Mouse (Mus musculus) CH12.LX (cell line): ENCODE measurements at regions not wholly inside any gene's neighbourhood (a gene's known extent, or its start where the extent isn't known, plus 50 kb on each side); places are given as distances from the start of the nearest gene placed in this dataset.

Source experiments
- DNase-seq: peaks from one replicate; pipeline ENCODE4 v3.0.0-alpha.2; 2013; ENCODE audit errors: extremely low read depth
- H3K27ac ChIP-seq: 2 replicates; pipeline ENCODE4 v1.5.1; 2012; ENCODE audit warnings: low read depth, mild to moderate bottlenecking, control low read depth, moderate library complexity; ENCODE audit not compliant: insufficient read depth
- H3K27me3 ChIP-seq: replicated peaks from 2 replicates; pipeline ENCODE3; 2012; ENCODE audit warnings: inconsistent platforms
- H3K36me3 ChIP-seq, 2 experiments: replicated peaks in 1 of 2; 2 replicates each; pipeline versions ENCODE3 to v1.6.1; 2012; ENCODE audit warnings: inconsistent platforms in 1 of 2, low read length in 1 of 2, mild to moderate bottlenecking in 1 of 2, mixed read lengths in 1 of 2, moderate library complexity in 1 of 2; ENCODE audit not compliant: control insufficient read depth in 1 of 2, insufficient read depth in 1 of 2
- H3K4me1 ChIP-seq, 2 experiments: 2 replicates each; pipeline ENCODE4 v1.6.1; 2012; ENCODE audit warnings: inconsistent platforms in 1 of 2, moderate library complexity in 1 of 2; ENCODE audit not compliant: insufficient read depth in 2 of 2, control insufficient read depth in 1 of 2
- H3K4me2 ChIP-seq: 2 replicates; pipeline ENCODE4 v1.6.1; 2012; ENCODE audit warnings: low read depth, mild to moderate bottlenecking, control low read depth; ENCODE audit not compliant: poor library complexity, insufficient read depth, severe bottlenecking
- H3K4me3 ChIP-seq, 3 experiments: fragments of 150-350 bp in 1 of 3; sonication (generic) in 1 of 3; replicated peaks in 1 of 3; 2 replicates each; pipeline versions ENCODE3 to v1.5.1; 2011 to 2012; ENCODE audit warnings: low read depth in 2 of 3, low read length in 2 of 3, mild to moderate bottlenecking in 2 of 3, moderate library complexity in 2 of 3, control low read depth in 1 of 3, improper control_type of control experiment in 1 of 3, inconsistent platforms in 1 of 3, mixed read lengths in 1 of 3; ENCODE audit not compliant: poor library complexity in 1 of 3
- H3K79me2 ChIP-seq: replicated peaks from 2 replicates; pipeline ENCODE4 v1.6.1; 2012; ENCODE audit warnings: mild to moderate bottlenecking, moderate library complexity; ENCODE audit not compliant: control insufficient read depth, poor library complexity, insufficient read depth, severe bottlenecking; ENCODE audit errors: extremely low read depth
- H3K9ac ChIP-seq: 2 replicates; pipeline ENCODE4 v1.6.1; 2012; ENCODE audit warnings: low read depth, mild to moderate bottlenecking, control low read depth, moderate library complexity; ENCODE audit not compliant: insufficient read depth
- H3K9me3 ChIP-seq: replicated peaks from 2 replicates; pipeline ENCODE3; 2012; ENCODE audit warnings: low read length, inconsistent platforms, mixed read lengths
- BHLHE40 ChIP-seq: IDR thresholded peaks from 2 replicates; pipeline ENCODE4 v1.6.1; 2011; ENCODE audit warnings: mild to moderate bottlenecking, low read depth, low read length, improper control_type of control experiment
- CHD1 ChIP-seq: IDR thresholded peaks from 2 replicates; pipeline ENCODE4 v1.6.1; 2012; ENCODE audit warnings: low read depth, low read length, improper control_type of control experiment, inconsistent platforms
- CHD2 ChIP-seq: IDR thresholded peaks from 2 replicates; pipeline ENCODE4 v1.6.1; 2011; ENCODE audit warnings: low read length, improper control_type of control experiment
- CTCF ChIP-seq, 2 experiments: IDR thresholded peaks in 1 of 2; conservative IDR thresholded peaks in 1 of 2; 2 replicates each; pipeline ENCODE4 v1.5.1; 2011 to 2012; ENCODE audit warnings: low read depth in 2 of 2, low read length in 2 of 2, improper control_type of control experiment in 1 of 2, inconsistent platforms in 1 of 2, mild to moderate bottlenecking in 1 of 2, moderate library complexity in 1 of 2
- E2F4 ChIP-seq: IDR thresholded peaks from 2 replicates; pipeline ENCODE4 v1.6.1; 2011; ENCODE audit warnings: low read depth, low read length, improper control_type of control experiment; ENCODE audit not compliant: insufficient replicate concordance
- ETS1 ChIP-seq: conservative IDR thresholded peaks from 2 replicates; pipeline ENCODE4 v1.6.1; 2012; ENCODE audit warnings: low read depth, mild to moderate bottlenecking, inconsistent platforms, low read length, improper control_type of control experiment, moderate library complexity
- HCFC1 ChIP-seq: IDR thresholded peaks from 2 replicates; pipeline ENCODE4 v1.6.1; 2012; ENCODE audit warnings: low read depth, mild to moderate bottlenecking, inconsistent platforms, low read length, improper control_type of control experiment
- IRF4 ChIP-seq: IDR thresholded peaks from 2 replicates; pipeline ENCODE4 v1.6.1; 2014; ENCODE audit warnings: low read depth, mild to moderate bottlenecking, inconsistent platforms, low read length, improper control_type of control experiment
- JUN ChIP-seq: IDR thresholded peaks from 2 replicates; pipeline ENCODE4 v1.6.1; 2011; ENCODE audit warnings: low read depth, mild to moderate bottlenecking, low read length, improper control_type of control experiment, moderate library complexity; ENCODE audit not compliant: insufficient read depth
- JUND ChIP-seq: conservative IDR thresholded peaks from 2 replicates; pipeline ENCODE4 v1.6.1; 2011; ENCODE audit warnings: low read depth, low read length, improper control_type of control experiment
- MAFK ChIP-seq: IDR thresholded peaks from 2 replicates; pipeline ENCODE4 v1.6.1; 2011; ENCODE audit warnings: low read length, improper control_type of control experiment; ENCODE audit not compliant: insufficient replicate concordance
- MAZ ChIP-seq: IDR thresholded peaks from 2 replicates; pipeline ENCODE4 v1.6.1; 2012; ENCODE audit warnings: low read depth, mild to moderate bottlenecking, inconsistent platforms, low read length, improper control_type of control experiment, moderate library complexity
- MEF2A ChIP-seq: IDR thresholded peaks from 2 replicates; pipeline ENCODE4 v1.6.1; 2014; ENCODE audit warnings: low read depth, mild to moderate bottlenecking, inconsistent platforms, low read length, improper control_type of control experiment, borderline replicate concordance
- MYC ChIP-seq: IDR thresholded peaks from 2 replicates; pipeline ENCODE4 v1.6.1; 2011; ENCODE audit warnings: low read depth, mild to moderate bottlenecking, improper control_type of control experiment, low read length
- NELFE ChIP-seq: IDR thresholded peaks from 2 replicates; pipeline ENCODE4 v1.6.1; 2011; ENCODE audit warnings: low read depth, low read length, improper control_type of control experiment
- PAX5 ChIP-seq: IDR thresholded peaks from 2 replicates; pipeline ENCODE4 v1.6.1; 2012; ENCODE audit warnings: low read length, inconsistent platforms, mixed read lengths
- POLR2A ChIP-seq: IDR thresholded peaks from 2 replicates; pipeline ENCODE4 v1.6.1; 2011; ENCODE audit warnings: low read depth, mild to moderate bottlenecking, improper control_type of control experiment, low read length
- POLR2AphosphoS2 ChIP-seq: IDR thresholded peaks from 2 replicates; pipeline ENCODE4 v1.6.1; 2011; ENCODE audit warnings: low read depth, low read length, improper control_type of control experiment
- RAD21 ChIP-seq: IDR thresholded peaks from 2 replicates; pipeline ENCODE4 v1.6.1; 2011; ENCODE audit warnings: low read depth, mild to moderate bottlenecking, low read length, improper control_type of control experiment, moderate library complexity
- RCOR1 ChIP-seq: conservative IDR thresholded peaks from 2 replicates; pipeline ENCODE4 v1.6.1; 2012; ENCODE audit warnings: low read depth, mild to moderate bottlenecking, inconsistent platforms, low read length, improper control_type of control experiment
- SIN3A ChIP-seq: IDR thresholded peaks from 2 replicates; pipeline ENCODE4 v1.6.1; 2012; ENCODE audit warnings: low read length, improper control_type of control experiment, inconsistent platforms
- SMC3 ChIP-seq: IDR thresholded peaks from 2 replicates; pipeline ENCODE4 v1.6.1; 2011; ENCODE audit warnings: low read depth, low read length, improper control_type of control experiment
- TBP ChIP-seq: conservative IDR thresholded peaks from 2 replicates; pipeline ENCODE4 v1.6.1; 2011; ENCODE audit warnings: low read depth, low read length, improper control_type of control experiment
- TCF12 ChIP-seq: IDR thresholded peaks from 2 replicates; pipeline ENCODE4 v1.6.1; 2014; ENCODE audit warnings: low read depth, mild to moderate bottlenecking, inconsistent platforms, low read length, improper control_type of control experiment
- USF1 ChIP-seq: IDR thresholded peaks from 2 replicates; pipeline ENCODE4 v1.6.1; 2014; ENCODE audit warnings: low read depth, mild to moderate bottlenecking, inconsistent platforms, low read length, improper control_type of control experiment
- USF2 ChIP-seq: conservative IDR thresholded peaks from 2 replicates; pipeline ENCODE4 v1.6.1; 2011; ENCODE audit warnings: low read depth, low read length, improper control_type of control experiment
- ZKSCAN1 ChIP-seq: IDR thresholded peaks from 2 replicates; pipeline ENCODE4 v1.6.1; 2012; ENCODE audit warnings: low read depth, inconsistent platforms, low read length, improper control_type of control experiment, borderline replicate concordance
- ZMIZ1 ChIP-seq: IDR thresholded peaks from 2 replicates; pipeline ENCODE4 v1.6.1; 2012; ENCODE audit warnings: low read depth, mild to moderate bottlenecking, inconsistent platforms, low read length, improper control_type of control experiment
- ZNF384 ChIP-seq: IDR thresholded peaks from 2 replicates; pipeline ENCODE4 v1.6.1; 2012; ENCODE audit warnings: low read depth, low read length, improper control_type of control experiment, inconsistent platforms
- dilution Hi-C: fragments of 300-500 bp; cut with MboI; formaldehyde crosslinking; loops from 2 replicates; pipeline ENCODE4 v1.14.3; 2020; ENCODE audit warnings: low sequenced_read_pairs; ENCODE audit not compliant: extremely low pct_unique_long_range_greater_than_20kb, extremely low pct_ligation_motif_present
- in situ Hi-C: fragments of 300-500 bp; cut with MboI; formaldehyde crosslinking; loops from 3 replicates; pipeline ENCODE4 v1.14.3; 2019; ENCODE audit warnings: low sequenced_read_pairs, low pct_ligation_motif_present, low pct_unique_long_range_greater_than_20kb, mixed read lengths

GRCm38 (mm10) chr8:78124248-78124647 lies 88.8 kb upstream of the Ttc29 start:
- no peaks in the 10 kb centered on the region for H3K27me3 ChIP-seq
- no peak for TF ChIP-seq POLR2AphosphoS2
- TF ChIP-seq BHLHE40: no peak
- no peak for TF ChIP-seq POLR2A
- no peak for TF ChIP-seq CHD1
- TF ChIP-seq JUN: no peak
- no peak for TF ChIP-seq HCFC1
- no peak for TF ChIP-seq CHD2
- TF ChIP-seq TBP: no peak
- TF ChIP-seq ZNF384: no peak
- no peak for TF ChIP-seq MAZ
- TF ChIP-seq NELFE: no peak
- peak; percentile 55 for TF ChIP-seq RAD21
- no peak for TF ChIP-seq SIN3A
- peak; percentile 57 for TF ChIP-seq SMC3
- no peak for TF ChIP-seq MEF2A
- no peak for TF ChIP-seq ZKSCAN1
- TF ChIP-seq CTCF (conservative IDR thresholded peaks at IDR 0.05 in 1 of 2, IDR thresholded peaks at IDR 0.05 in 1 of 2; ENCODE audit: low read depth in 2 of 2, low read length in 2 of 2): peak; percentile 72 to 77
- TF ChIP-seq RCOR1: no peak
- no peak for TF ChIP-seq TCF12
- TF ChIP-seq PAX5: no peak
- TF ChIP-seq ETS1: no peak
- TF ChIP-seq IRF4: no peak
- TF ChIP-seq E2F4: no peak
- TF ChIP-seq USF1: no peak
- no peak for TF ChIP-seq ZMIZ1
- no peak for TF ChIP-seq JUND
- TF ChIP-seq USF2: no peak
- no peak for TF ChIP-seq MYC
- TF ChIP-seq MAFK: peak; percentile 40; the same call in 1 of the 2 replicates
- H3K4me3 ChIP-seq: no peak overlapping the region
- H3K4me2 ChIP-seq: no peak overlapping the region
- in situ Hi-C loops (loop anchor here (10.0 kb wide), 1 partner anchor 59 kb away; no protein-coding TSS in a partner anchor), dilution Hi-C loops (no loop called here)
- H3K4me1 ChIP-seq: peaks cover 0 to 12% of the 10 kb centered on the region in 2 experiments; a peak in 2 of 4 replicates
- H3K36me3 ChIP-seq: no peaks in the 10 kb centered on the region
- H3K27ac ChIP-seq: no peak overlapping the region
- no peaks in the 10 kb centered on the region for H3K79me2 ChIP-seq
- H3K9ac ChIP-seq: no peak overlapping the region
- DNase-seq: peak; percentile 65
- H3K9me3 ChIP-seq: no peaks in the 10 kb centered on the region
